Mouse (Mus musculus) olfactory bulb, adult 2 months (tissue): ENCODE measurements around the gene Mttp. TPM values are rescaled to one million over a fixed set of nuclear protein-coding genes. Genes with fewer than 3 reads are reported as not detected.

Experiments used
- H3K27ac ChIP-seq: fragments of 200-500 bp; 2 replicates; pipeline ENCODE4 v1.5.1; 2012; ENCODE audit warnings: low read depth, low read length; ENCODE audit not compliant: insufficient read depth
- H3K4me1 ChIP-seq: fragments of 200-500 bp; 2 replicates; pipeline ENCODE4 v1.6.1; 2012; ENCODE audit warnings: low read length; ENCODE audit not compliant: control insufficient read depth, insufficient read depth
- H3K4me3 ChIP-seq: fragments of 200-500 bp; 2 replicates; pipeline ENCODE4 v1.5.1; 2012; ENCODE audit warnings: mild to moderate bottlenecking, low read depth, low read length, moderate library complexity; ENCODE audit not compliant: insufficient read depth
- CTCF ChIP-seq: fragments of 200-500 bp; IDR thresholded peaks from 2 replicates; pipeline ENCODE4 v1.5.1; 2012; ENCODE audit warnings: low read depth, mild to moderate bottlenecking, low read length, moderate library complexity; ENCODE audit not compliant: insufficient read depth
- POLR2A ChIP-seq: fragments of 200-500 bp; IDR thresholded peaks from 2 replicates; pipeline ENCODE4 v1.6.1; 2012; ENCODE audit warnings: mild to moderate bottlenecking, low read depth, low read length, moderate library complexity; ENCODE audit not compliant: insufficient read depth
- WGBS: fragments of 180-500 bp; shearing (Covaris S2); methylation state at CpG from one replicate; pipeline ENCODE4 v1.1.7; 2018; 5-methylcytosine and 5-hydroxymethylcytosine counted together
- polyA plus RNA-seq: library from polyadenylated mRNA; stranded (reverse); fragments of >200 nt; gene quantifications from 2 replicates; pipeline ENCODE4 v1.2.4, GENCODE M21; 2012; ENCODE audit warnings: low replicate concordance; ENCODE audit not compliant: missing spikeins, insufficient read depth, insufficient read length

The Mttp gene
- polyA plus RNA-seq: not detected in 2 replicates

GRCm38 (mm10) chr3:138144642-138145171, at the start of gene Mttp:
TSS of gene Mttp (minus strand) at chr3:138144968.
- no peak for TF ChIP-seq POLR2A
- TF ChIP-seq CTCF: no peak
- Histone ChIP-seq H3K4me1 (no peaks in the 10 kb centered on the region), H3K27ac (peak within 1 kb of the TSS; percentile 95), H3K4me3 (peak within 1 kb of the TSS; percentile 92)
- WGBS: 1% methylated on average over 8 of the region's 8 CpGs

- H3K4me3 ChIP-seq: no peak within 1 kb of the TSS
- no peaks in the 10 kb centered on the region for H3K4me1 ChIP-seq
- no peak within 1 kb of the TSS for H3K27ac ChIP-seq
- 79% methylated on average over 15 of the region's 15 CpGs for WGBS
- TF ChIP-seq CTCF (no peak), POLR2A (no peak)
Observed at GRCm38 (mm10) chr3:138193683-138194302, 49.0 kb upstream of the Mttp start, which contains the start of gene 4930579F01Rik. TSS of gene 4930579F01Rik (minus strand) at chr3:138193825.

GRCm38 (mm10) chr3:138192260-138192659, 47.5 kb upstream of the Mttp start:
- no peak overlapping the region for H3K4me3 ChIP-seq
- no peak overlapping the region for H3K27ac ChIP-seq
- H3K4me1 ChIP-seq: no peaks in the 10 kb centered on the region
- WGBS: 81% methylated on average over 7 of the region's 7 CpGs
- TF ChIP-seq POLR2A (no peak), CTCF (no peak)

GRCm38 (mm10) chr3:138185995-138186930, 41.5 kb upstream of the Mttp start:
- H3K4me1 ChIP-seq: no peaks in the 10 kb centered on the region
- 93% methylated on average over 26 of the region's 26 CpGs for WGBS
- no peak overlapping the region for H3K4me3 ChIP-seq
- TF ChIP-seq POLR2A (no peak), CTCF (no peak)
- H3K27ac ChIP-seq: no peak overlapping the region

GRCm38 (mm10) chr3:138185290-138185689, 40.5 kb upstream of the Mttp start:
- 55% methylated on average over 4 of the region's 4 CpGs for WGBS
- TF ChIP-seq CTCF (no peak), POLR2A (no peak)
- H3K4me1 ChIP-seq: no peaks in the 10 kb centered on the region
- H3K4me3 ChIP-seq: no peak overlapping the region
- H3K27ac ChIP-seq: no peak overlapping the region

GRCm38 (mm10) chr3:138183371-138183770, 38.6 kb upstream of the Mttp start:
- WGBS: 90% methylated on average over 7 of the region's 7 CpGs
- Histone ChIP-seq H3K4me1 (no peaks in the 10 kb centered on the region), H3K27ac (no peak overlapping the region), H3K4me3 (no peak overlapping the region)
- no peak for TF ChIP-seq CTCF
- no peak for TF ChIP-seq POLR2A

- Histone ChIP-seq H3K4me1 (no peaks in the 10 kb centered on the region), H3K27ac (no peak overlapping the region), H3K4me3 (no peak overlapping the region)
- WGBS: 84% methylated on average over 2 of the region's 2 CpGs
- TF ChIP-seq POLR2A (no peak), CTCF (no peak)
Observed at GRCm38 (mm10) chr3:138182019-138182418, 37.3 kb upstream of the Mttp start.

- Histone ChIP-seq H3K4me1 (no peaks in the 10 kb centered on the region), H3K4me3 (no peak overlapping the region), H3K27ac (no peak overlapping the region)
- TF ChIP-seq POLR2A (no peak), CTCF (no peak)
- 89% methylated on average over 6 of the region's 6 CpGs for WGBS
Observed at GRCm38 (mm10) chr3:138175551-138175950, 30.8 kb upstream of the Mttp start.

GRCm38 (mm10) chr3:138173291-138173690, 28.5 kb upstream of the Mttp start:
- 80% methylated on average over 10 of the region's 10 CpGs for WGBS
- TF ChIP-seq CTCF (no peak), POLR2A (no peak)
- Histone ChIP-seq H3K27ac (no peak overlapping the region), H3K4me1 (no peaks in the 10 kb centered on the region), H3K4me3 (no peak overlapping the region)
